Mouse (Mus musculus) G1E-ER4 (cell line): ENCODE results near the gene Gm49387. TPM values are rescaled to one million over a fixed set of nuclear protein-coding genes. Genes with fewer than 3 reads are reported as not detected.

ENCODE experiments used
- GATA1 ChIP-seq: IDR thresholded peaks from one replicate; pipeline ENCODE4 v1.8.0; 2012; ENCODE audit warnings: low read length, inconsistent platforms
- polyA plus RNA-seq: library from polyadenylated mRNA; stranded (reverse); fragments of >175 nt; gene quantifications from 2 replicates; pipeline ENCODE4 v1.2.3, GENCODE M21; 2012

Gm49387 gene
- polyA plus RNA-seq, 1 experiment: not detected

- TF ChIP-seq GATA1: no peak
These were observed 109.1 kb downstream of the Gm49387 start for GRCm38 (mm10) chr14:31531506-31532148.

GRCm38 (mm10) chr14:31530847-31531246 lies 109.8 kb downstream of the Gm49387 start:
- TF ChIP-seq GATA1: no peak

GRCm38 (mm10) chr14:31525040-31525810 lies 115.5 kb downstream of the Gm49387 start:
- TF ChIP-seq GATA1: no peak

- TF ChIP-seq GATA1: no peak
These were observed 119.4 kb downstream of the Gm49387 start for GRCm38 (mm10) chr14:31521318-31521717.

GRCm38 (mm10) chr14:31519165-31519564 lies 121.5 kb downstream of the Gm49387 start:
- no peak for TF ChIP-seq GATA1

- no peak for TF ChIP-seq GATA1
These were observed 124.8 kb downstream of the Gm49387 start for GRCm38 (mm10) chr14:31515895-31516294.

- no peak for TF ChIP-seq GATA1
These were observed 130.4 kb downstream of the Gm49387 start for GRCm38 (mm10) chr14:31510322-31510721.

- TF ChIP-seq GATA1: no peak
These were observed 130.8 kb downstream of the Gm49387 start for GRCm38 (mm10) chr14:31509911-31510310.

- TF ChIP-seq GATA1: no peak
These were observed 134.2 kb downstream of the Gm49387 start for GRCm38 (mm10) chr14:31506456-31506855.

- TF ChIP-seq GATA1: no peak
These were observed 137.3 kb downstream of the Gm49387 start for GRCm38 (mm10) chr14:31503406-31503805.

Other genes starting within 250 kb of the Gm49387 start
- gene Sh3bp5, start 204.8 kb downstream of the Gm49387 start, polyA plus RNA-seq: 0.15 TPM in 2 replicates
- gene Eaf1, start 146.5 kb downstream of the Gm49387 start, polyA plus RNA-seq: 374 and 435 TPM in 2 replicates
- gene Mettl6, start 145.8 kb downstream of the Gm49387 start, polyA plus RNA-seq: 2.0 and 3.0 TPM in 2 replicates
- gene Colq, start 49.5 kb downstream of the Gm49387 start, polyA plus RNA-seq: not detected in 2 replicates
- gene Btd, start 150 bp upstream of the Gm49387 start, polyA plus RNA-seq: 4.9 TPM in 2 replicates
- gene Hacl1, start 408 bp upstream of the Gm49387 start, polyA plus RNA-seq: 0.76 and 1.2 TPM in 2 replicates
- gene Ankrd28, start 189.8 kb upstream of the Gm49387 start, polyA plus RNA-seq: 2.6 and 3.4 TPM in 2 replicates